Mouse (Mus musculus): ENCODE data around the gene Gcsh. TPM values are rescaled to one million over a fixed set of nuclear protein-coding genes. Genes with fewer than 3 reads are reported as not detected.
A peak's percentile ranks its signal among the peaks of the same experiment; 100 is the strongest.

Gcsh gene
- polyA plus RNA-seq (2017; shearing (Covaris generic)), result 10 to 100 TPM; 30.8 to 37.3 TPM

GRCm38 (mm10) chr8:116993095-116993867 is at the start of gene Gcsh:
TSS of gene Gcsh (minus strand) at chr8:116993537.
- peak; percentile 99 for ATAC-seq

GRCm38 (mm10) chr8:117039843-117040242 is 46.5 kb upstream of the Gcsh start:
- no peak for ATAC-seq

- no peak for ATAC-seq
Observed at GRCm38 (mm10) chr8:117037374-117037935, 44.1 kb upstream of the Gcsh start.

GRCm38 (mm10) chr8:117033393-117033792 is 40.1 kb upstream of the Gcsh start:
- peak; percentile 49 for ATAC-seq

- ATAC-seq, result no peak
Observed at GRCm38 (mm10) chr8:117032609-117033008, 39.3 kb upstream of the Gcsh start.

GRCm38 (mm10) chr8:117031476-117031875 is 38.1 kb upstream of the Gcsh start:
- ATAC-seq, result no peak

- no peak for ATAC-seq
Observed at GRCm38 (mm10) chr8:117028686-117029085, 35.3 kb upstream of the Gcsh start.

GRCm38 (mm10) chr8:117027601-117028000 is 34.3 kb upstream of the Gcsh start:
- no peak for ATAC-seq

GRCm38 (mm10) chr8:117022297-117022993 is 29.1 kb upstream of the Gcsh start:
- ATAC-seq, result no peak

- no peak for ATAC-seq
Observed at GRCm38 (mm10) chr8:117019323-117020275, 26.3 kb upstream of the Gcsh start.

- no peak for ATAC-seq
Observed at GRCm38 (mm10) chr8:117017896-117018295, 24.6 kb upstream of the Gcsh start.

GRCm38 (mm10) chr8:117017006-117017405 is 23.7 kb upstream of the Gcsh start:
- ATAC-seq, result no peak

GRCm38 (mm10) chr8:117015670-117016069 is 22.3 kb upstream of the Gcsh start:
- ATAC-seq, result no peak

GRCm38 (mm10) chr8:117011366-117011765 is 18.0 kb upstream of the Gcsh start:
- no peak for ATAC-seq

GRCm38 (mm10) chr8:116994016-116994716 is 829 bp upstream of the Gcsh start:
- ATAC-seq, result no peak

- no peak for ATAC-seq
Observed at GRCm38 (mm10) chr8:116992176-116992971, 963 bp downstream of the Gcsh start.

- ATAC-seq, result no peak
Observed at GRCm38 (mm10) chr8:116991241-116991640, 2.1 kb downstream of the Gcsh start.

- no peak for ATAC-seq
Observed at GRCm38 (mm10) chr8:116989842-116990241, 3.5 kb downstream of the Gcsh start.

GRCm38 (mm10) chr8:116980117-116980516 is 13.2 kb downstream of the Gcsh start:
- ATAC-seq, result peak; percentile 21

- peak; percentile 94 for ATAC-seq
Observed at GRCm38 (mm10) chr8:116978631-116979256, 14.6 kb downstream of the Gcsh start, which contains the start of gene 1700030J22Rik. TSS of gene 1700030J22Rik (minus strand) at chr8:116978959.
